8 mouse cellular contexts compared by ENCODE assay signal in the genomic region with DNA sequence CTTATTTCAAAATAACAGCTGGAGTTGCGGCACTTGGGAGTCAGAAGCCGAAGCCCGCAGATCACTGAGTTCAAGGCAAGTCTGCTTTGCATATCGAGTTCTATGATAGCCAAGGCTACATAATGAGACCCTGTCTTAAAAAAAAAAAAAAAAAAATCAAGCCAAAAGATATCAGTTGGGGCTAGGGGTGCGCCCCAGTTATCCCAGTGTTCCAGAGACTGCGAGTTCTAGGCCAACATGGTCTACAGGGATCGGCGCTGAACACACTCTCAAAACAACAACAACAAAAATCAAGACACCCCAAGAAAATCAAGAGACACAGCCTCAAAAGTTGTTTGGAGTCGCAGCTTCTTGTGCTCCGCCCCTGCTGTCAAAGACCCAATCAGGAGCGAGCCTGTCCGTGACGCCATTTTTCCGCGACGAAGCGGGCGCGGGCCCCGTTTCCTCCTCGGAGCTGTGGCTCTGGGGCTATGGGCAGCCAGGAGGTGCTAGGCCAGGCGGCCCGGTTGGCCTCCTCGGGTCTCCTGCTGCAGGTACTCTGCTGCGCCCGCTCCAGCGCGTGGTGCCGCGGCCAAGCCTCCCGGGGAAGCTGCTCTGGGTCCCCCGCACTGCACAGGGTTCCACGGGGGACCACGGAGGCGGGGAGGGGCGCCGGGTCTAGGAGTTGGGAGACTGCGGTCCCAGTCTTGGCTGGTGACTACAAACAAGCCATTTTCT. TPM values are rescaled to one million over a fixed set of nuclear protein-coding genes. Genes with fewer than 3 reads are reported as not detected.
DNase-seq lines count a peak whose midpoint lies in the region; ATAC-seq lines count a peak whose summit lies in the region.

A gene (plus strand): TSS at position 418 of the 717 bp plus-strand sequence.

- intact Hi-C loops in gastrocnemius, postnatal 14 days (cut with DNase I; ENCODE audit: low total_unique reads): no loop called here
- intact Hi-C loops in left cerebral cortex, postnatal 10 days (cut with DNase I): loop anchor here (5.0 kb wide), 1 partner anchor 57 kb away; no protein-coding TSS in a partner anchor

- peak; percentile 100 for ATAC-seq in inflammation-experienced regulatory T-cells, adult 6 months
- ATAC-seq in megakaryocyte-erythroid progenitor cell, adult 5-6 weeks (replicated peaks; ENCODE audit: low FRiP score, low TSS enrichment, poor library complexity, severe bottlenecking): peak; percentile 90

- peak; percentile 97 to 100 for DNase-seq in adrenal gland, adult (ENCODE audit: inconsistent age in 2 of 2, low spot score in 1 of 2)
- DNase-seq in embryo, embryonic 10.5 days (ENCODE audit: low spot score): peak; percentile 96
- DNase-seq in gastrocnemius, postnatal 14 days: peak; percentile 98
- DNase-seq in left cerebral cortex, postnatal 10 days (ENCODE audit: extremely low spot score in 1 of 2, low spot score in 2 of 2): peak; percentile 96 to 98
- peak; percentile 97 for DNase-seq in right cerebral cortex, postnatal 25 days
- DNase-seq in urinary bladder, postnatal 4 days (ENCODE audit: low spot score in 2 of 2): peak; percentile 97 to 100

RNA-seq across cellular contexts. Expression of the gene that starts here (rescaled TPM):
- 1 to 10 TPM; 5.5 to 6.7 TPM for total RNA-seq in gastrocnemius, postnatal 14 days (2021)
- 10 to 100 TPM; 10.9 to 17.1 (median 15.5) TPM for polyA plus RNA-seq in inflammation-experienced regulatory T-cells, adult 6 months (2017; shearing (Covaris generic))
- 10 to 100 TPM; 11.0 to 12.0 TPM for total RNA-seq in left cerebral cortex, postnatal 10 days (2021)
- 15.4 and 23.5 TPM in 2 replicates for total RNA-seq in megakaryocyte-erythroid progenitor cell, adult 5-6 weeks (2014; fragmentation: Nextera tagmentation)
- total RNA-seq in megakaryocyte-erythroid progenitor cell, adult 5-6 weeks (2017): 7.6 and 18.7 TPM in 2 replicates

Comparison
In these comparisons a context has a peak if more than half of its experiments do, and no peak if none do; other contexts are left out.
1. Peak in every context shown above with its lines: DNase-seq and ATAC-seq.